Mouse (Mus musculus) limb, embryonic 11.5 days (tissue): ENCODE measurements at regions not wholly inside any gene's neighbourhood (a gene's known extent, or its start where the extent isn't known, plus 50 kb on each side); places are given as distances from the start of the nearest gene placed in this dataset.

Experiments used
- ATAC-seq: fragments of 200-750 bp; cut with Nextera tagmentation; 2 replicates; pipeline ENCODE4 v1.8.0; 2017; ENCODE audit warnings: low read depth; ENCODE audit not compliant: insufficient number of reproducible peaks, low FRiP score, low TSS enrichment
- DNase-seq: peaks from one replicate; pipeline ENCODE4 v3.0.0-alpha.2; 2015; ENCODE audit warnings: low spot score
- H3K27ac ChIP-seq: fragments of 300-500 bp; sonication (generic); replicated peaks from 2 replicates; pipeline ENCODE4 v1.5.1; 2014; ENCODE audit warnings: low read depth, mild to moderate bottlenecking, low read length
- H3K27me3 ChIP-seq: fragments of 300-500 bp; sonication (generic); 2 replicates; pipeline ENCODE4 v1.6.1; 2014; ENCODE audit warnings: mild to moderate bottlenecking, low read length, mixed read lengths; ENCODE audit not compliant: control insufficient read depth, insufficient read depth
- H3K36me3 ChIP-seq: fragments of 300-500 bp; sonication (generic); 2 replicates; pipeline ENCODE4 v1.6.1; 2014; ENCODE audit warnings: mild to moderate bottlenecking, low read length, moderate library complexity, mixed read lengths; ENCODE audit not compliant: control insufficient read depth, insufficient read depth
- H3K4me1 ChIP-seq: fragments of 300-500 bp; sonication (generic); 2 replicates; pipeline ENCODE4 v1.6.1; 2014; ENCODE audit warnings: low read length, mixed read lengths; ENCODE audit not compliant: control insufficient read depth, insufficient read depth
- H3K4me2 ChIP-seq: fragments of 300-500 bp; sonication (generic); 2 replicates; pipeline ENCODE4 v1.6.1; 2014; ENCODE audit warnings: low read depth, mild to moderate bottlenecking, moderate library complexity; ENCODE audit not compliant: severe bottlenecking
- H3K4me3 ChIP-seq: fragments of 300-500 bp; sonication (generic); 2 replicates; pipeline ENCODE4 v1.5.1; 2014; ENCODE audit warnings: low read depth, low read length
- H3K9ac ChIP-seq: fragments of 300-500 bp; sonication (generic); 2 replicates; pipeline ENCODE4 v1.6.1; 2014; ENCODE audit warnings: mild to moderate bottlenecking, low read length
- H3K9me3 ChIP-seq: fragments of 300-500 bp; sonication (generic); 2 replicates; pipeline ENCODE4 v1.6.1; 2016; ENCODE audit warnings: low read length; ENCODE audit not compliant: control insufficient read depth
- WGBS: fragments of 180-500 bp; shearing (Covaris S2); extraction: QIAGEN DNeasy Blood & Tissue Kit; methylation state at CpG from one replicate; pipeline ENCODE4 v1.1.7; 2014; 5-methylcytosine and 5-hydroxymethylcytosine counted together

DNA sequence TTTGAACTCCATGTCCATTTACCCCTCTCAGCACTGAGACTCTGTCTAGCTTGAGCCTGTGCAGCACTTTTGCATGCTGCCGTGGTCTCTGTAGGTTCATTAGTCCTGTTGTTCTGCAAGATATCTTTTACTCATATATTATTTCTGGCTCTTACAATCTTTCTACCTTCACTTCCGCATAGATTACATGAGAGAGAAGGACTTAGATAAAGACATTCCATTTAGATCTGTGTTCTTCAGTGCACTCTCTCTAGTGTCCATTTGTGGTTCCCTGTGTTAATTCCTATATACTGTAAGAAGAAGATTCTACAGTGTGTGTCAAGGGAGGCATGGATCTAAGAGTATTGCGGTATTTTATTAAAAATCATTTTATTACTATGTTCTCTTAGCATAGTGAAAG, 295.6 kb upstream of the Nrxn1 start:
- Histone ChIP-seq H3K4me3 (no peak overlapping the region), H3K9ac (no peak overlapping the region), H3K27me3 (no peaks in the 10 kb centered on the region), H3K27ac (no peak overlapping the region), H3K4me1 (no peaks in the 10 kb centered on the region), H3K36me3 (no peaks in the 10 kb centered on the region), H3K9me3 (no peaks in the 10 kb centered on the region), H3K4me2 (no peak overlapping the region)
- 94% methylated on average over 3 of the region's 3 CpGs for WGBS
- ATAC-seq: no peak
- no peak for DNase-seq

DNA sequence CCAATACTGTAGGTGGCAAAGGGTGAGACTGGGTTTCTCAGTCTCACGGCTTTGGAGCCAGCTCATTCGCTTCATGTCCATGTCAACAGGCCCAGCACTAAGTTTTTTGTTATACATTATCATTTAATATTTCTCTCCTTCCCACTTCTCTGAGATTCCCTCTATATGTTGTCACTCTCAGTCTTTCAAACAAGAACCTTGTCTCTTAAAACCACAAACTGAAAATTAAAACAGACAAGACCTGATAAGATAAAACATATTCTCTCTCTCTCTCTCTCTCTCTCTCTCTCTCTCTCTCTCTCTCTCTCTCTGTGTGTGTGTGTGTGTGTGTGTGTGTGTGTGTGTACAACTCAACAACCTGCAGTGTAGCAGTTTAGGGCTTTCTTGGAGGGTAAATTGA, 295.2 kb upstream of the Nrxn1 start:
- DNase-seq (no peak), ATAC-seq (no peak)
- Histone ChIP-seq H3K36me3 (no peaks in the 10 kb centered on the region), H3K27me3 (no peaks in the 10 kb centered on the region), H3K27ac (no peak overlapping the region), H3K9me3 (no peaks in the 10 kb centered on the region), H3K4me1 (no peaks in the 10 kb centered on the region), H3K9ac (no peak overlapping the region), H3K4me3 (no peak overlapping the region), H3K4me2 (no peak overlapping the region)
- 95% methylated on average over 2 of the region's 2 CpGs for WGBS

DNA sequence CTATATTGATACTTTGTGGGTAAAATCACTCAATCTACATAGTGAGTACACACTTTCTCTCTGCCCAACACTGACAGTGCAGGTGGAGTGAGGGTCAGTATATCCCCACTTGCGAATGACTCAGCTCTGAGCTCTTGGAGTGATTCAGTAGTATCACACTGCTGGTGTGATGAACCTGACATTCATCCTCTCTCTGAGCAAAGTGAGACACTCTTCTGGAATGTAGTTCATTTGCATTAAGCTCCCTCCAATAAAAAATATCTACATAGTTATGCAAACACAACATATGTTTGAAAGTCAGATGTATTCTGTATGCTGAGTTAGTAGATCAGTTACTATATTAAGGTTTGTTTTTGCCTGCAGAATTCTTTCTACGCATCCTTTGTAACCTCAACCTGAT, 293.1 kb upstream of the Nrxn1 start:
- no peak overlapping the region for H3K4me2 ChIP-seq
- H3K36me3 ChIP-seq: no peaks in the 10 kb centered on the region
- no peak overlapping the region for H3K27ac ChIP-seq
- no peaks in the 10 kb centered on the region for H3K9me3 ChIP-seq
- ATAC-seq (no peak), DNase-seq (no peak)
- no peak overlapping the region for H3K4me3 ChIP-seq
- WGBS: 70% methylated on average over 2 of the region's 2 CpGs
- no peaks in the 10 kb centered on the region for H3K4me1 ChIP-seq
- no peak overlapping the region for H3K9ac ChIP-seq
- no peaks in the 10 kb centered on the region for H3K27me3 ChIP-seq

DNA sequence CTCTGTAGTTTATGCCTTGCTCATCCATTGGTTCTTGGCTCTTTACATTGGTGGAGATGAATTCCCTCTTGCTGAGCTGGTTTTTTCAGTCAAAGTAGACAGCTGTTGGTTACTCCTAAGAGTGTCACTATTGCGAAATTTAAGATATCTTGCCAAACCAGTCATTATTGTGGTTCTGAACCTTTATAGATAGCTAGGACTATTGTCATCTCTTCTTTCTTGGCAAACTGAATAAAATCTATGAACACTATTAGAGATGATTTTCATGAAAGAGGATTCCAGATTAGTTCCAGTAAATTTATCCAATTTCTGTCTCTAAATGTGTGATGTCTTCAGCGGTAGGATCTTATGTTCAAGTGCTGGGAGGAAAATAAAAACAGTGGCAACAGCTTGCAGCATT, 275.3 kb upstream of the Nrxn1 start:
- no peaks in the 10 kb centered on the region for H3K9me3 ChIP-seq
- H3K4me1 ChIP-seq: no peaks in the 10 kb centered on the region
- no peak overlapping the region for H3K27ac ChIP-seq
- no peak for ATAC-seq
- DNase-seq: no peak
- H3K27me3 ChIP-seq: no peaks in the 10 kb centered on the region
- WGBS: 80% methylated on average over 2 of the region's 2 CpGs
- no peaks in the 10 kb centered on the region for H3K36me3 ChIP-seq
- H3K9ac ChIP-seq: no peak overlapping the region
- H3K4me3 ChIP-seq: no peak overlapping the region
- H3K4me2 ChIP-seq: no peak overlapping the region

DNA sequence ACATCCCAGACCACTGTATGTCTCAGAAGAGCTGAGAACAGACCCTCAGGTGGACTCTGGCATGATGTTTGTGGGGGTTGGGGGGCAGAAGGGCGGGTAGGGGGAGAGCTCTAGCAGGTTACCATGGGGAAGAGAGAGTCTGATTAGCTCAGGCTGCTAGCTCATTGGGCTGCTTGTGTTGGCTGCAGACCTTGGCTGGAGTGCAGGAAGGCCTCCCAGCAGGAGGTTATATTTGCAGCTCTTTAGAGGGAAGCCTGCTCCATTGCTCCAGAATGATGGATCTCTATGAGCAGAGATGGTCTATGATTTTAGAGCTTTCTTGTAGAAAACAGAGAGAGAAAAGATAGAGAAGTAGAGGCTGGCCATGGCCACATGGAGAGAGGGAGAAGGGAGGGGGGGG, 268.4 kb upstream of the Nrxn1 start:
- ATAC-seq: no peak
- Histone ChIP-seq H3K4me3 (no peak overlapping the region), H3K9ac (no peak overlapping the region), H3K9me3 (no peaks in the 10 kb centered on the region), H3K27me3 (no peaks in the 10 kb centered on the region), H3K27ac (no peak overlapping the region), H3K4me2 (no peak overlapping the region), H3K4me1 (no peaks in the 10 kb centered on the region), H3K36me3 (no peaks in the 10 kb centered on the region)
- no peak for DNase-seq
- WGBS: 58% methylated on average over 1 of the region's 1 CpGs

DNA sequence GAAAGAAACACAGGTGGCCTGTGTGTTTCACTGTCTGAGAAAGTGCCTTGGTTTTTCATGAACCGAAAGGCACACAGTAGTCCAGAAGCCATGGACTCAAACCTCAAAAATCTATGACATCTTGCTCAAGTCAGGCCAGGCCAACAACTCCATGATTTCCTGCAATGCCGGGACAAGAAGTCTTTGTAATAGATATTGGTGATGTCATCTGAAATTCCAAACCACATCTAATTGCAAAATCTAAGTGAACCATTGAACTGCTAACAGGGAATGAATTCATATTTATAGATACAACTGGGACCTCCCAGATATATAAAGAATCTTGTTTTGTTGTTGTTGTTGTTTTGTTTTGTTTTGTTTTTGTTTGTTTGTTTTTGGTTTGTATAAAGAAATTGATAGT, 259.2 kb upstream of the Nrxn1 start:
- Histone ChIP-seq H3K4me2 (no peak overlapping the region), H3K36me3 (no peaks in the 10 kb centered on the region), H3K9ac (no peak overlapping the region), H3K9me3 (no peaks in the 10 kb centered on the region), H3K27me3 (no peaks in the 10 kb centered on the region), H3K4me3 (no peak overlapping the region), H3K27ac (no peak overlapping the region), H3K4me1 (no peaks in the 10 kb centered on the region)
- DNase-seq (no peak), ATAC-seq (no peak)
- WGBS: 84% methylated on average over 2 of the region's 2 CpGs

DNA sequence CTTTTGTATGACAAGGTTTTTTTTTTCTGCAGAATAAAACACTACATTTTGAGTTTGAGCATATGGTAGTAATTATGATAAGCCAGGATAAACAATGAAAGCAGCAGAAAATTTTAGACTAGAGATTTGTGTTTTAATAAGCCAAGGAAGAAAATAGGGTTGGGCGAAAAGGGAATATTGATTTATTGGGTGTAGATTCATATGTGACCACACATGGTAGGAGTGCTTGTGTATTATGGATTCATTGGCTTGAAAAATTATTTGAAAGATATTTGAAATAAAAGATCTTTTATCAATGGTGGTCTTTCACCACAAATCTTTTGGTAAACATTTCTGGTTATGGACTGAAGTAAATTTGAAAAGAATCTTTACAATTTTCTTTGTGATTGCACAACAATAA, 244.0 kb upstream of the Nrxn1 start:
- no peak for DNase-seq
- peak; percentile 51; the same call in 1 of the 2 replicates for ATAC-seq
- no peak overlapping the region for H3K4me2 ChIP-seq
- WGBS: 65% methylated on average over 1 of the region's 1 CpGs
- H3K4me1 ChIP-seq: no peaks in the 10 kb centered on the region
- no peak overlapping the region for H3K27ac ChIP-seq
- no peaks in the 10 kb centered on the region for H3K9me3 ChIP-seq
- H3K4me3 ChIP-seq: no peak overlapping the region
- no peaks in the 10 kb centered on the region for H3K36me3 ChIP-seq
- no peak overlapping the region for H3K9ac ChIP-seq
- H3K27me3 ChIP-seq: no peaks in the 10 kb centered on the region

DNA sequence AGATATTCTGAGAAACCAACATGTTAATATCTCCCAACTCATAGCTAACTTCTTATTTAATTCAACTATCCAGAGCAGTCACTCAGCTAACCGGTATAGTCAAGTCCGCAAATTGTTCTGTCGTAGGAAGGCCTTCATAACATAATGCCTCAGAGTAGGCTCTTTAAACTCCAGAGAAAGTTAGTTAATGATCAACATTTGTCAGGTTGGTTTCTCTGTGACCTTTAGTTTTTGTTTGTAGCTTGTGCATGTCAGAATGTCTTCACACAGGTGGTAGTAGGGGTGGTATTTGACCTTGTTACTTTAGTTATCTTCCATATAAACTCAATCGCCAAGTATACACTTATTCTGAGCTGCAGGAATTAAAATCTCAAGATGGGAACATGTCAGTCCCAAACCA, 240.9 kb upstream of the Nrxn1 start:
- Histone ChIP-seq H3K27ac (no peak overlapping the region), H3K9me3 (no peaks in the 10 kb centered on the region), H3K4me3 (no peak overlapping the region), H3K9ac (no peak overlapping the region), H3K4me1 (no peaks in the 10 kb centered on the region), H3K36me3 (no peaks in the 10 kb centered on the region), H3K27me3 (no peaks in the 10 kb centered on the region), H3K4me2 (no peak overlapping the region)
- WGBS: 94% methylated on average over 4 of the region's 4 CpGs
- ATAC-seq (no peak), DNase-seq (no peak)

DNA sequence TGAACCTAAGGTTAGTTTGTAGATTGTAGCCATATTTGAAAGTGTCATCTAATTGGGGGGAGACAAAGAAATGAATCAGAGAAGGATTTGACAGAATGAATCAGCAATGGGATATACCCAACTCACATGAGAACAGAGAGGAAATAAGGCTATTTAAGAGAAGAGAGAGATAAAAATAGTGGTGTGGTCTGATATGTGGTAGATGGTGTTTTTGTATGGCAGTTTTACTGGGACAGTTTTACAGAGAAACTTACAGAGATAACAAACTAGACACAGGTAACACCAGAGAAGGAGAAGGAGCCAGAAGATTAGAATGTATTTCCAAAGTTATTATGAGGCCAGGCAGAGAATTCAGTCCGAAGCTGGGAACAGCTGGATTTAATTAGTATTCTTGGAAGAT, 240.3 kb upstream of the Nrxn1 start:
- Histone ChIP-seq H3K27me3 (no peaks in the 10 kb centered on the region), H3K27ac (no peak overlapping the region), H3K4me1 (no peaks in the 10 kb centered on the region), H3K9ac (no peak overlapping the region), H3K36me3 (no peaks in the 10 kb centered on the region), H3K9me3 (no peaks in the 10 kb centered on the region), H3K4me3 (no peak overlapping the region), H3K4me2 (no peak overlapping the region)
- ATAC-seq (no peak), DNase-seq (no peak)
- WGBS: 20% methylated on average over 1 of the region's 1 CpGs
